Mouse (Mus musculus) hindbrain, embryonic 12.5 days (tissue): ENCODE measurements around the gene Myadml2. TPM values are rescaled to one million over a fixed set of nuclear protein-coding genes. Genes with fewer than 3 reads are reported as not detected.
"Not testable (repeated sequence)": the region's sequence is repeated elsewhere in the genome, so short reads cannot be mapped to it uniquely, and the experiment has no call there.

ENCODE experiments used
- ATAC-seq: fragments of 200-750 bp; cut with Nextera tagmentation; 2 replicates; pipeline ENCODE4 v1.8.0; 2017; ENCODE audit warnings: moderate TSS enrichment; ENCODE audit not compliant: low FRiP score
- H3K27ac ChIP-seq: fragments of 300-500 bp; sonication (generic); 2 replicates; pipeline ENCODE4 v1.5.1; 2016; ENCODE audit warnings: mild to moderate bottlenecking
- H3K27me3 ChIP-seq: fragments of 300-500 bp; sonication (generic); 2 replicates; pipeline ENCODE4 v1.6.1; 2016; ENCODE audit warnings: mild to moderate bottlenecking
- H3K36me3 ChIP-seq: fragments of 300-500 bp; sonication (generic); 2 replicates; pipeline ENCODE4 v1.6.1; 2016; ENCODE audit warnings: mild to moderate bottlenecking
- H3K4me1 ChIP-seq: fragments of 300-500 bp; sonication (generic); 2 replicates; pipeline ENCODE4 v1.6.1; 2016
- H3K4me2 ChIP-seq: fragments of 300-500 bp; sonication (generic); replicated peaks from 2 replicates; pipeline ENCODE4 v1.6.1; 2016; ENCODE audit warnings: mild to moderate bottlenecking
- H3K4me3 ChIP-seq: fragments of 300-500 bp; sonication (generic); 2 replicates; pipeline ENCODE4 v1.5.1; 2016; ENCODE audit warnings: mild to moderate bottlenecking
- H3K9ac ChIP-seq: fragments of 300-500 bp; sonication (generic); 2 replicates; pipeline ENCODE4 v1.6.1; 2016; ENCODE audit warnings: mild to moderate bottlenecking, moderate library complexity
- H3K9me3 ChIP-seq: fragments of 300-500 bp; sonication (generic); replicated peaks from 2 replicates; pipeline ENCODE4 v1.6.1; 2016; ENCODE audit warnings: mild to moderate bottlenecking
- WGBS: fragments of 180-500 bp; shearing (Covaris S2); methylation state at CpG from one replicate; pipeline ENCODE4 v1.1.7; 2016; 5-methylcytosine and 5-hydroxymethylcytosine counted together
- polyA plus RNA-seq: library from polyadenylated mRNA; unstranded; fragments of >200 nt; fragmentation: Nextera tagmentation; extraction: Ambion mirVana; gene quantifications from 2 replicates; pipeline ENCODE4 v1.2.1, GENCODE M21; 2016

Gene Myadml2
- polyA plus RNA-seq, 1 experiment from 2014 or later = 0.39 TPM

GRCm38 (mm10) chr11:120682683-120683082 is 34.7 kb upstream of the Myadml2 start:
- H3K27ac ChIP-seq = no peak overlapping the region
- H3K27me3 ChIP-seq = no peaks in the 10 kb centered on the region
- ATAC-seq = no peak
- 96% methylated on average over 5 of the region's 5 CpGs for WGBS
- H3K4me3 ChIP-seq = no peak overlapping the region
- H3K9me3 ChIP-seq = no peaks in the 10 kb centered on the region
- H3K4me2 ChIP-seq = no peak overlapping the region
- peaks cover 10% of the 10 kb centered on the region; the same call in 1 of the 2 replicates for H3K4me1 ChIP-seq
- no peak overlapping the region for H3K9ac ChIP-seq
- H3K36me3 ChIP-seq = peaks cover 76% of the 10 kb centered on the region

- H3K27me3 ChIP-seq = no peaks in the 10 kb centered on the region
- no peak overlapping the region for H3K9ac ChIP-seq
- H3K4me1 ChIP-seq = no peaks in the 10 kb centered on the region
- no peak overlapping the region for H3K4me2 ChIP-seq
- 90% methylated on average over 3 of the region's 3 CpGs for WGBS
- H3K36me3 ChIP-seq = peaks cover 71% of the 10 kb centered on the region
- no peak overlapping the region for H3K4me3 ChIP-seq
- no peaks in the 10 kb centered on the region for H3K9me3 ChIP-seq
- ATAC-seq = no peak
- H3K27ac ChIP-seq = no peak overlapping the region
Observed at GRCm38 (mm10) chr11:120679909-120680308, 32.0 kb upstream of the Myadml2 start.

- ATAC-seq = no peak
- Histone ChIP-seq H3K27ac (no peak overlapping the region), H3K4me2 (no peak overlapping the region), H3K27me3 (no peaks in the 10 kb centered on the region), H3K9ac (no peak overlapping the region), H3K36me3 (peaks cover 53% of the 10 kb centered on the region), H3K4me1 (peaks cover 10% of the 10 kb centered on the region), H3K4me3 (no peak overlapping the region), H3K9me3 (no peaks in the 10 kb centered on the region)
- WGBS = 95% methylated on average over 4 of the region's 4 CpGs
Observed at GRCm38 (mm10) chr11:120676951-120677350, 29.0 kb upstream of the Myadml2 start.

GRCm38 (mm10) chr11:120675875-120676274 is 27.9 kb upstream of the Myadml2 start:
- not testable (repeated sequence) for H3K4me2 ChIP-seq, ATAC-seq, H3K9ac ChIP-seq, H3K4me3 ChIP-seq, H3K4me1 ChIP-seq, H3K27me3 ChIP-seq, H3K9me3 ChIP-seq, H3K27ac ChIP-seq
- 87% methylated on average over 4 of the region's 5 CpGs for whole genome bisulfite sequencing
- H3K36me3 ChIP-seq = peaks cover 48% of the 10 kb centered on the region

DNA sequence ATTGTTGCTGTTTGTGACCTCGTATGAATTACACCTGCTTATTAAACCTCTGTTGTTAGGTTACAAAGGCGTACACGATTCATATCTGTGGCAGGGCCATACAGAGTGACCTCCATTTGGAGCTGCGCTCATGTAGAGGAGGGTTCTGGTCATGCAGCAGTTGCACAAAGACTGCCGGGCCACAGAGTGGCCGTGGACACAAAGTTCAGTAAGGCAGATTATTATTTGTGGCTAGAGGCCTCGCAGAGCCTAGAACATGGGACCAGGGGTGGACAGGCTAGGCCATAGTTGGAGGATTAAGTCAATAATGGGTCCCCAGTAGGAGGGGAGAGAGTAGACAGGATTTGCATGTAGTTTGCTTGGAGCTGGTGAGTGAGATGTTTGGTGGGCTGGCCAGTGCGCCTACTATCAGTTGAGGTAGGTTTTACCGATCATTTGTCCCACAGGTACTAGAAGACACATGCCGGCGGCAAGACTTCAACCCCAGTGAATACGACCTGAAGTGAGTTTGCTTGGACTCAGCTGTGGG is 25.7 kb upstream of the Myadml2 start:
- H3K4me3 ChIP-seq = peak overlapping the region; percentile 73
- peaks cover 10% of the 10 kb centered on the region for H3K4me1 ChIP-seq
- H3K36me3 ChIP-seq = peaks cover 27% of the 10 kb centered on the region
- 41% methylated on average over 12 of the region's 12 CpGs for WGBS
- peak; percentile 39 for ATAC-seq
- H3K9ac ChIP-seq = peak overlapping the region; percentile 78
- H3K9me3 ChIP-seq = no peaks in the 10 kb centered on the region
- peak overlapping the region; percentile 80 for H3K4me2 ChIP-seq
- H3K27me3 ChIP-seq = no peaks in the 10 kb centered on the region
- peak overlapping the region; percentile 91 for H3K27ac ChIP-seq

GRCm38 (mm10) chr11:120672687-120673593 is 25.0 kb upstream of the Myadml2 start, which contains the start of gene Aspscr1:
Gene Aspscr1 (plus strand): TSS chr11:120672973.
- Histone ChIP-seq H3K4me3 (peak within 1 kb of the TSS; percentile 73), H3K9me3 (no peaks in the 10 kb centered on the region), H3K36me3 (peaks cover 20% of the 10 kb centered on the region), H3K4me2 (peak within 1 kb of the TSS; percentile 80), H3K9ac (peak within 1 kb of the TSS; percentile 78), H3K27me3 (no peaks in the 10 kb centered on the region), H3K4me1 (peaks cover 10% of the 10 kb centered on the region), H3K27ac (peak within 1 kb of the TSS; percentile 91)
- peak; percentile 97 for ATAC-seq
- WGBS = 1% methylated on average over 71 of the region's 83 CpGs

DNA sequence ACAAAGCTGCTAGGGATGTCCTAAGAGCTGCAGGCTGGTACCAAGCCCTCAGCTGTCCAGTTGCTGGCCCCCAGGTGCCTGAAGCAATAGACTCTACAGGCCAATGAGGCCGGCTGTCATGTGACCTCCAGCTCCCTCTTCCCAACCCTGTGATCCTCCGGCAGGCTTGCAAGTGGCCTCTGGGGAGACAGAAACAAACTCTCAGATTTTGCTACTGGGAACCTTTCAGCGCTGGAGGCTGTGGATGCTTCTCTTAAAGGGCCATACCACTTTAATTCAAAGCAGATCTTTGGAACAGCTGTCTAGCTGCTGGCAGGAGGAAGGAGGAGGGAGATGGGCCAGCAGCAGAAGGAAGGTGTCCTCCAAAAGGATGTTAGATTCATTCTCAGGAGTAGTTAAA is 18.7 kb upstream of the Myadml2 start:
- Histone ChIP-seq H3K4me1 (peaks cover 6% of the 10 kb centered on the region; the same call in 1 of the 2 replicates), H3K27ac (no peak overlapping the region), H3K4me2 (no peak overlapping the region), H3K27me3 (peaks cover 33% of the 10 kb centered on the region), H3K36me3 (no peaks in the 10 kb centered on the region), H3K9me3 (no peaks in the 10 kb centered on the region), H3K4me3 (no peak overlapping the region), H3K9ac (no peak overlapping the region)
- no peak for ATAC-seq
- 11% methylated on average over 3 of the region's 3 CpGs for WGBS

DNA sequence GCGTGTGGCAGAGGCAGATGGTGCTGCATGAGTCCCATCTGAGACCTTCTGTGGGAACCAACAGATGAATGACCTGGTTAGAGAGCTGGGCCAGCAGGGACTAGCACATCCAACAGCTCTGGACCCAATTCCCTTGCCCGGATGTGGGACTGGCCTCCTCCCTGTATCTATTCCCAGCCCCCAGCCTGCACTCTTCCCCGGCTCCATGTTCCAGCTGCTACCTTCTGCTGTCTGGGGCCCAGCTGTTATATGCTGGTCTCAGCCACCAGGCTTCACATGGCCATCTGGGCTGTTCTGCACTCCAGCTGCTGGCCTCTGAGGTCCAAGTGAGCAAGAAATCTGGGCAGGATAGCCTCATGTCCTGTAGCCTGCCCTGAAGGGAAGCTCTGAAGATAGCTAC is 17.4 kb upstream of the Myadml2 start:
- peaks cover 14% of the 10 kb centered on the region for H3K4me1 ChIP-seq
- no peak overlapping the region for H3K27ac ChIP-seq
- no peaks in the 10 kb centered on the region for H3K36me3 ChIP-seq
- H3K27me3 ChIP-seq = peaks cover 45% of the 10 kb centered on the region
- H3K9me3 ChIP-seq = no peaks in the 10 kb centered on the region
- no peak for ATAC-seq
- no peak overlapping the region for H3K4me2 ChIP-seq
- no peak overlapping the region for H3K4me3 ChIP-seq
- 62% methylated on average over 3 of the region's 3 CpGs for WGBS
- H3K9ac ChIP-seq = no peak overlapping the region

- Histone ChIP-seq H3K4me1 (peaks cover 28% of the 10 kb centered on the region), H3K27ac (no peak overlapping the region)
Observed at GRCm38 (mm10) chr11:120663714-120664113, 15.8 kb upstream of the Myadml2 start.

DNA sequence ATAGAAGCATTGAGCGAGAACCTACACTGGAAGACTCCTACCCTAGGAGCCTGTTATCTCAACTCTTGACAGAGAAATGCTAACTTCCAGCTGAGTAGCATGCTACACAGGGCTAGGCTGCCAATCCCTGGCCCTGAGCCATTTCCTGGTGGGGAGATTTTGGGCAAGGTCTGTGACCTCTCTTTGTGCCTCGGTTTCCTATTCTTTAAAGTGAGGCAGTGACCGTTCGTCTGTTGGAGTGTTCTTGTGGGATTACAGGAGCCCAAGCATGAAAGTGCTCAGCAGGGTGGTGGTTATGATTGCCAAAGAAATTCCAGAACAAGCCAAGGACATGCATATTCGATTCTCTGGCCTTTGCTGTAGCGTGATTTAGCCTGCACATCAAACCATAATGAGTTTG is 14.8 kb upstream of the Myadml2 start:
- Histone ChIP-seq H3K9me3 (no peaks in the 10 kb centered on the region), H3K27ac (no peak overlapping the region), H3K9ac (no peak overlapping the region), H3K36me3 (no peaks in the 10 kb centered on the region), H3K4me1 (peaks cover 28% of the 10 kb centered on the region), H3K27me3 (peaks cover 71% of the 10 kb centered on the region), H3K4me3 (no peak overlapping the region), H3K4me2 (no peak overlapping the region)
- no peak for ATAC-seq
- 62% methylated on average over 6 of the region's 6 CpGs for whole genome bisulfite sequencing

More at GRCm38 (mm10) chr11:120663714-120664113, 15.8 kb upstream of the Myadml2 start:
- Histone ChIP-seq H3K4me3 (no peak overlapping the region), H3K9ac (no peak overlapping the region), H3K27me3 (peaks cover 62% of the 10 kb centered on the region), H3K9me3 (no peaks in the 10 kb centered on the region), H3K36me3 (no peaks in the 10 kb centered on the region), H3K4me2 (no peak overlapping the region)
- no peak for ATAC-seq
- WGBS = 74% methylated on average over 5 of the region's 5 CpGs

DNA sequence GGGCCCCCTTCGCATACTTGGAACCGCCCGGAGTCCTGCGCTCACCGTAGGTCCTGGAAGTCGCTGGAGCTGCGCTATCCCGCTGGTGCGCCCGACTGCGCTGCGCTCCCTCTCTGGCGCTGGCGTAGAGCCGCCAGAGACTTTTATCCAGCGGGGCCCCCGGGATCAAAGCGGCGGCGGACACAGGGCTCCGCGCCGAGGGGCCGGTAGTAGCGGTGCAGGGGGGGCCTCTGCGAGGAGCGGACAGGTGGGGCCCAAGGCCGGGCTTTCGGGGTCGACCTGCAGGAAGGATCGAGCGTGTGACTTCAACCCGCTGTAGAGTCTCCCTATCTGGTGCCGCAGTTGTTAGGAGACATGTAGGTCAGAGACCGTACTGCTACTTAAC is 13.1 kb upstream of the Myadml2 start, which contains the start of gene Notum:
Gene Notum (minus strand): TSS at position 100 of the 385 bp plus-strand sequence.
- WGBS = 2% methylated on average over 35 of the region's 35 CpGs
- H3K9ac ChIP-seq = peak within 1 kb of the TSS; percentile 58

DNA sequence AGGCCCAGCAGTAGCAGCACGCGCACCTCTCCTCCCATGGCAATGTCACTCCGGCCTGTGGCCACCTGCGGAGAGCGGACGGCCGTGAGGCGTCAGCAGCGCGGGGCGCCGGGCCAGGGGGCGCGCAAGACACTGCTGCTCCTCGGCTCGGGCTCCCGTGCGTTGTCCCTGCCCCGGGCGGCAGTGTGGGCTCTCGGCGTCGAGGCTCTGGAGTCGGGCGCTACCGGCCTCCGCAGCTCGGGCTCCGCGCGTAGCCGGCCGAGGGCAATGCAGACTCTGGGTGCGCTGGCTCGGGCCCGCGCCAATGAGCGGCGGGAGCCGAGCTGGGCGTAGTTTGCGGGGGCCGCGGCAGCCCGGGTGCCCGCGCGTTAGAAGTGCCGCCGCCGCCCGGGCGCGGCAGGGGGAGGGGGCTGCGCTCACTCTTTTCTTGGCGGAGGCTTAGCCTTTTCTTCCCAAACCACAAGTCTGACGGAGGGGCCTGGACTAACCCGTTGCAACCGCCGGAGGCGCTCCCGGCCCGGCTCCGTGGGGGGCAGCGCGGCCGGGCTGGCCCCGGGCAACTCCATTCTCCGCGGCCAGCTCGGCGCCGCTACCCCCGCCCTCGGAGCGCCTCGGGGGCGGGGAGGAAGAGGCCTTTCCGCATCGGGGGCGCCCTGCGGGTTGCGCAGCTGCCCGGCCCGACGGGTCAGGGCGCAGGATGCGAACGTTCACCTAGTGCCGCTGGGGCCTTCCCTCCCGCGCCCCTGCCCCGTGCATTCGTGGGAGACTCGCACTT is 12.5 kb upstream of the Myadml2 start:
- H3K4me2 ChIP-seq = peak overlapping the region; percentile 59
- H3K27me3 ChIP-seq = peaks cover 91% of the 10 kb centered on the region
- peak; percentile 52; the same call in 1 of the 2 replicates for ATAC-seq
- H3K27ac ChIP-seq = no peak overlapping the region
- H3K4me3 ChIP-seq = peak overlapping the region; percentile 39
- peaks cover 23% of the 10 kb centered on the region for H3K4me1 ChIP-seq
- H3K36me3 ChIP-seq = no peaks in the 10 kb centered on the region
- peak overlapping the region; percentile 58 for H3K9ac ChIP-seq
- H3K9me3 ChIP-seq = no peaks in the 10 kb centered on the region
- WGBS = under 1% methylated on average over 76 of the region's 95 CpGs

More for the DNA sequence above, 13.1 kb upstream of the Myadml2 start, which contains the start of gene Notum:
- Histone ChIP-seq H3K36me3 (no peaks in the 10 kb centered on the region), H3K4me2 (peak within 1 kb of the TSS; percentile 59), H3K4me1 (peaks cover 23% of the 10 kb centered on the region), H3K9me3 (no peaks in the 10 kb centered on the region), H3K27ac (no peak within 1 kb of the TSS), H3K27me3 (peaks cover 88% of the 10 kb centered on the region), H3K4me3 (peak within 1 kb of the TSS; percentile 39)
- no peak for ATAC-seq
